Mouse (Mus musculus): ENCODE results near the gene Acoxl. TPM values are rescaled to one million over a fixed set of nuclear protein-coding genes. Genes with fewer than 3 reads are reported as not detected.

Gene Acoxl
- polyA plus RNA-seq, 1 experiment from 2014 or later: 0.12 TPM

DNA sequence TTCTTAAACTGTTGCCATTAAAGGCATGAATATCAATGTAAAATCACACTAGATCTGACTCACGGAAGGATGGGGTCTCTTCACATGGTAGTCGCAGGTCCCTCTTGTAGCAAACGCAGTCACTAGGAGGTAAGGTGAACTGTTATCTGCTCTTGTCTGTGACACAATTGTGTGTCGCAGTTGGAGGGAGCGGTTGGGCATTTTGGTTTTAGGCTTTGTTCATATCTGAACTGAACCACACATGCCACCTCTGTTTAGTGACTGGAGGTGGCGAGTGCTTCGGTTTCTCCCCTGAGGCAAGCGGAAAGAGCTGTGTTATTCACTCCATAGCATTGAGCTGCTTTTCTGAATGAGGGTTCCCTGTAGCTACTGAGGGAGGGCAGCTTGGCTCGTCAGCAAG, 313.5 kb downstream of the Acoxl start:
- Histone ChIP-seq H3K4me3 (no peak overlapping the region), H3K27ac (replicated peaks) (no peak overlapping the region), H3K36me3 (peaks cover 51% of the 10 kb centered on the region), H3K4me2 (no peak overlapping the region), H3K9me3 (no peaks in the 10 kb centered on the region), H3K27me3 (replicated peaks) (no peaks in the 10 kb centered on the region), H3K9ac (no peak overlapping the region), H3K4me1 (peaks cover 65% of the 10 kb centered on the region)
- WGBS: 82% methylated on average over 9 of the region's 9 CpGs
- ATAC-seq (ENCODE audit: extremely low read depth, insufficient number of reproducible peaks, low FRiP score, low TSS enrichment): no peak

- Histone ChIP-seq H3K9ac (peak overlapping the region; percentile 6; the same call in 1 of the 2 replicates), H3K36me3 (peaks cover 44% of the 10 kb centered on the region)
Observed at GRCm38 (mm10) chr2:128152845-128153550, 314.3 kb downstream of the Acoxl start.

DNA sequence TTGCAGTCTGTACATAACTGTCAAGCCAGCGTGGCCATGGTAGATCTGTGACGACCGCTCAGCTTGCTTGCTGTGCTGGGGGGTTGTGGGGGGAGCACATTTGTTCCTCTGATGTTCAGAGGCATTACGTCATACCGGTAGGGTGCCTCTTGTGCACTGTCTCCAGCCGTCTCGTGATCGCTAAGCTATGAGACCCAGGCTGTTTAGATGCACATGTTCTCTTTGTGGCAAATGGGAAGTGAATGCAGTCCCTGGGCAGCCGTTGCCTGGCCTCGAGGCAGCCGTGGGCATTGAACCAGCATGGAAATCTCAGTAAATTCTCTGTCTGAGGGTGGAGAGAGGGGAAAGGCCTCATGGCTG, 314.9 kb downstream of the Acoxl start:
- 45% methylated on average over 11 of the region's 11 CpGs for whole genome bisulfite sequencing
- Histone ChIP-seq H3K9me3 (no peaks in the 10 kb centered on the region), H3K27ac (replicated peaks) (peak overlapping the region; percentile 44), H3K4me3 (no peak overlapping the region), H3K4me2 (peak overlapping the region; percentile 42), H3K36me3 (peaks cover 43% of the 10 kb centered on the region), H3K9ac (peak overlapping the region; percentile 6; the same call in 1 of the 2 replicates), H3K4me1 (peaks cover 66% of the 10 kb centered on the region), H3K27me3 (replicated peaks) (no peaks in the 10 kb centered on the region)
- ATAC-seq (ENCODE audit: extremely low read depth, insufficient number of reproducible peaks, low FRiP score, low TSS enrichment): no peak

More at GRCm38 (mm10) chr2:128152845-128153550, 314.3 kb downstream of the Acoxl start:
- H3K27me3 ChIP-seq (replicated peaks): no peaks in the 10 kb centered on the region
- peaks cover 66% of the 10 kb centered on the region for H3K4me1 ChIP-seq
- peak overlapping the region; percentile 42 for H3K4me2 ChIP-seq
- 59% methylated on average over 16 of the region's 16 CpGs for WGBS
- ATAC-seq (ENCODE audit: extremely low read depth, insufficient number of reproducible peaks, low FRiP score, low TSS enrichment): peak; percentile 58; the same call in 1 of the 2 replicates
- H3K9me3 ChIP-seq: no peaks in the 10 kb centered on the region
- H3K4me3 ChIP-seq: no peak overlapping the region
- H3K27ac ChIP-seq (replicated peaks): peak overlapping the region; percentile 44

DNA sequence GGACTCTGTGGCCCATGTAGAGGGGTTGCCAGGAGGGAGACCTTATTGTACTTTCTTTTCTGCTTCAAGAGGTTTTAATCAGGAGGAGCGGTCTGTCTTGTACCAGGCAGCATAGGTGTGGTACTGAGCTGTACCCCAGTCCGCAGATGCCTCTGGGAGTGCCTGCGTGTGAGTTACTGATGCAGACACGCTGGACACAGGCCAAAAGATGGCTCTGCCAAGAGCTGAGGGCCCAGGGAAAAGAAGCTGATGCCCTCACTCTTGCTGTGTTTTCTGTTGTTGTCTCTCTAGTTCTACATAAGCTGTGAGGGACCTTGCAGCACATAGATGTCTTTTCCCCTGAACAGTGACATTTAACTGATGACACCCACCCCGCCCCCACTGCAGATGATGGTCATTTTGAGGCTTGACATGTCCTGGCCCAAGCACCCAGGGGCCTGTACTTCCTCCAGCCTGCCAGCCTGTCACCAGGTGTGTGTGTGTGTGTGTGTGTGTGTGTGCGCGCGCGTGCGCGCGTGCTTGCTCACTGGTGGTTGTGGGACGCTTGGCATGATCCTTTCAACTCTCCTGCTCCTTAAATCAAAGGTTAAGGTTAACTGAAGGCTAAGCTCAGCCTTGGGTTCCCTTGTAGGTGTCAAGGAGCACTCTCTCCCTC, 316.9 kb downstream of the Acoxl start:
- Histone ChIP-seq H3K36me3 (peaks cover 39% of the 10 kb centered on the region), H3K27me3 (replicated peaks) (no peaks in the 10 kb centered on the region), H3K4me2 (no peak overlapping the region), H3K27ac (replicated peaks) (no peak overlapping the region; the same call in 1 of the 2 replicates), H3K4me3 (no peak overlapping the region), H3K9me3 (no peaks in the 10 kb centered on the region), H3K4me1 (peaks cover 85% of the 10 kb centered on the region), H3K9ac (peak overlapping the region; percentile 47)
- no peak for ATAC-seq (ENCODE audit: extremely low read depth, insufficient number of reproducible peaks, low FRiP score, low TSS enrichment)
- WGBS: 83% methylated on average over 13 of the region's 13 CpGs

DNA sequence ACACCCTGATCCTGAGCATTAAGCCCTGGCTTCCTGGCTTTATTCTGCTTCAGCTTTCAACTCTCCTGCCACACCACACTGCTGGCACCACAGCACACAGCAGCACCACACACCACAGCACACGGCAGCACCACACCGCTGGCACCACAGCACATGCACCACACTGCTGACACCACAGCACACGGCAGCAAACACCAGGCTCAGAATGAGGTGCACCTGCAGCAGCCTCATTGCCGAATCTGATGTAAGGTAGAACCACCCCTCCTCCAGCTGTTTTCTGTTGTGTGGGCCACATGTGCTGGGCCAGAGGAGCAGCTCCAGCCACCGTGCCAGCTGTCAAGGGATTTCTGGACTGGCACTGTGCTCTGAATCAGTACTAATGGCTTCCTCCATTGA, 317.4 kb downstream of the Acoxl start:
- no peak for ATAC-seq (ENCODE audit: extremely low read depth, insufficient number of reproducible peaks, low FRiP score, low TSS enrichment)
- Histone ChIP-seq H3K27me3 (replicated peaks) (no peaks in the 10 kb centered on the region), H3K4me3 (no peak overlapping the region), H3K9ac (peak overlapping the region; percentile 47), H3K4me2 (no peak overlapping the region), H3K27ac (replicated peaks) (no peak overlapping the region; the same call in 1 of the 2 replicates), H3K9me3 (no peaks in the 10 kb centered on the region), H3K4me1 (peaks cover 85% of the 10 kb centered on the region), H3K36me3 (peaks cover 33% of the 10 kb centered on the region)
- 68% methylated on average over 5 of the region's 5 CpGs for WGBS

- ATAC-seq (ENCODE audit: extremely low read depth, insufficient number of reproducible peaks, low FRiP score, low TSS enrichment): no peak
- WGBS: 60% methylated on average over 12 of the region's 12 CpGs
- Histone ChIP-seq H3K9me3 (no peaks in the 10 kb centered on the region), H3K4me2 (no peak overlapping the region), H3K27me3 (replicated peaks) (no peaks in the 10 kb centered on the region), H3K4me1 (peaks cover 92% of the 10 kb centered on the region), H3K36me3 (peaks cover 35% of the 10 kb centered on the region), H3K27ac (replicated peaks) (0 out of 2 replicates have a peak overlapping the region, but pooled peaks have one; percentile 3), H3K9ac (no peak overlapping the region), H3K4me3 (no peak overlapping the region)
Observed at GRCm38 (mm10) chr2:128156557-128157412, 318.1 kb downstream of the Acoxl start.

DNA sequence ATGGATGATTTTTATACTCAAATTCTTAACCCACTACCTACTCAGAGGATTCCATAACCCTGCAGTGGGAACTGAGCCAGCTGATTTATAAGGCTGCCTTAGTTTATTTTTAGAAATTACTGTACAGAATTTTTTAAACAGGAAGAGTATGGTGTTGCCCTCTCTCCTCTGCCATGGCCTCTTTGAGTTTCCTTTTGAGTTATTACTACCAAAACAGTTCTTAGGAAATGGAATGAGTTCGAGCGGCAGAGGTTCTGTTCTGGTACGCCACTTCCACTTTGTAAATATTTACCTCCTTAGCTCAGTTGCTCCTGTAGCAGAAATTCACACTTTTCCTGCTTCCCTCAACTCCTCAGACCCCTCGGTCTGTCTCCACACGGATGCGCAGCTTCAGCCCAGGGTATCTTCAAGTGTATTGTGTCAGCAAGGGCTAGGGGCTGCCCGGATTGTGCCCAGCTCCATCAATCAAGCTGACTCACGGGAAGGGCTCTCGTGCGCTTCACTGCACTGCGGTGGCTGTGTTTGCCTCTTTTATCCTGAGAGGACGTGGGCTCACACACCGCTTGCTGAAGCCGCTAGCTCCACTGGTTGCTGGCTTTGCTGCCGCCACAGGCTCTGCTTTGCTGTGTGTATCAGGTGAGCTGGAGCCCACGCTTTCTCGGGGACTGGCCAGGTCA, 320.2 kb downstream of the Acoxl start:
- Histone ChIP-seq H3K27me3 (replicated peaks) (no peaks in the 10 kb centered on the region), H3K4me3 (no peak overlapping the region), H3K4me1 (peaks cover 88% of the 10 kb centered on the region), H3K27ac (replicated peaks) (peak overlapping the region; percentile 46), H3K36me3 (peaks cover 36% of the 10 kb centered on the region), H3K9me3 (no peaks in the 10 kb centered on the region), H3K9ac (peak overlapping the region; percentile 24; the same call in 1 of the 2 replicates), H3K4me2 (0 out of 2 replicates have a peak overlapping the region, but pooled peaks have one; percentile 5)
- no peak for ATAC-seq (ENCODE audit: extremely low read depth, insufficient number of reproducible peaks, low FRiP score, low TSS enrichment)
- 66% methylated on average over 17 of the region's 17 CpGs for WGBS

- no peaks in the 10 kb centered on the region for H3K27me3 ChIP-seq (replicated peaks)
- H3K9ac ChIP-seq: 0 out of 2 replicates have a peak overlapping the region, but pooled peaks have one; percentile 2
- H3K9me3 ChIP-seq: no peaks in the 10 kb centered on the region
- no peak overlapping the region for H3K4me2 ChIP-seq
- ATAC-seq (ENCODE audit: extremely low read depth, insufficient number of reproducible peaks, low FRiP score, low TSS enrichment): no peak
- 56% methylated on average over 7 of the region's 7 CpGs for WGBS
- H3K36me3 ChIP-seq: peaks cover 36% of the 10 kb centered on the region
- H3K27ac ChIP-seq (replicated peaks): peak overlapping the region; percentile 46; the same call in 1 of the 2 replicates
- H3K4me3 ChIP-seq: no peak overlapping the region
- peaks cover 80% of the 10 kb centered on the region for H3K4me1 ChIP-seq
Observed at GRCm38 (mm10) chr2:128159619-128160125, 321.0 kb downstream of the Acoxl start.

DNA sequence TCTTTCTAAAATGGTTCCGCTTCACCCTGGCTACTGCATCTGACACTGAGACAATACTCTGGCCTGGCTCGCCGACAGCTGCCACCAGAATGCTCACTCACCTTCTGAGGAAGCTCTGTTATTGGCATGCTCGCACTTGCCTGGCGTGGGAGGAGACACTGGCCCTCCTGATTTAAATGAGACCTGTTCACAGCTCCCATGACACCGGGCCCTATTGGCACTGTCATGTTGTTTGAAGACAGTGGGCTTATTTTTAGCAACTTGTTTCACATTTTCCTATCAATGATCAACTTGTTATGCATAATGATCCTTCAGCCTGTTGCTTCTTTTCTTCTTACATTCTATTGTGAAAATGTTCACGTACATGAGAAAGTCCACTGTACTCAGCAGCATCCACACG, 324.5 kb downstream of the Acoxl start:
- Histone ChIP-seq H3K27me3 (replicated peaks) (no peaks in the 10 kb centered on the region), H3K36me3 (peaks cover 26% of the 10 kb centered on the region), H3K4me2 (no peak overlapping the region), H3K4me1 (peaks cover 56% of the 10 kb centered on the region), H3K4me3 (no peak overlapping the region), H3K27ac (replicated peaks) (no peak overlapping the region), H3K9ac (no peak overlapping the region), H3K9me3 (no peaks in the 10 kb centered on the region)
- ATAC-seq (ENCODE audit: extremely low read depth, insufficient number of reproducible peaks, low FRiP score, low TSS enrichment): no peak
- 60% methylated on average over 8 of the region's 8 CpGs for WGBS

- H3K9ac ChIP-seq: no peak overlapping the region
- no peak overlapping the region for H3K4me3 ChIP-seq
- WGBS: 40% methylated on average over 13 of the region's 13 CpGs
- H3K36me3 ChIP-seq: 0 out of 2 replicates have a peak, but pooled peaks cover 4% of the 10 kb centered on the region
- no peaks in the 10 kb centered on the region for H3K27me3 ChIP-seq (replicated peaks)
- H3K27ac ChIP-seq (replicated peaks): peak overlapping the region; percentile 49
- no peaks in the 10 kb centered on the region for H3K9me3 ChIP-seq
- H3K4me1 ChIP-seq: peaks cover 26% of the 10 kb centered on the region
- ATAC-seq (ENCODE audit: extremely low read depth, insufficient number of reproducible peaks, low FRiP score, low TSS enrichment): no peak
- no peak overlapping the region for H3K4me2 ChIP-seq
Observed at GRCm38 (mm10) chr2:128166623-128167423, 328.1 kb downstream of the Acoxl start.

Measured in heart, embryonic 13.5 days (tissue).